Mouse (Mus musculus) neural tube, embryonic 14.5 days (tissue): ENCODE data around the gene Tmem79. TPM values are rescaled to one million over a fixed set of nuclear protein-coding genes. Genes with fewer than 3 reads are reported as not detected.
A peak's percentile ranks its signal among the peaks of the same experiment; 100 is the strongest.
"Not testable (repeated sequence)": the region's sequence is repeated elsewhere in the genome, so short reads cannot be mapped to it uniquely, and the experiment has no call there.

ENCODE experiments used
- ATAC-seq: fragments of 200-750 bp; cut with Nextera tagmentation; 2 replicates; pipeline ENCODE4 v1.8.0; 2017; ENCODE audit warnings: low read depth, mild to moderate bottlenecking, moderate TSS enrichment, moderate library complexity
- H3K27ac ChIP-seq: fragments of 300-500 bp; sonication (generic); 2 replicates; pipeline ENCODE4 v1.5.1; 2014; ENCODE audit warnings: low read depth, mild to moderate bottlenecking, control low read depth, low read length, moderate library complexity, mixed read lengths
- H3K27me3 ChIP-seq: fragments of 300-500 bp; sonication (generic); 2 replicates; pipeline ENCODE4 v1.6.1; 2014; ENCODE audit warnings: low read length; ENCODE audit not compliant: control insufficient read depth, insufficient read depth
- H3K36me3 ChIP-seq: fragments of 300-500 bp; sonication (generic); 2 replicates; pipeline ENCODE4 v1.6.1; 2014; ENCODE audit warnings: low read length, mixed read lengths; ENCODE audit not compliant: control insufficient read depth, insufficient read depth
- H3K4me1 ChIP-seq: fragments of 300-500 bp; sonication (generic); 2 replicates; pipeline ENCODE4 v1.6.1; 2014; ENCODE audit warnings: low read length; ENCODE audit not compliant: control insufficient read depth, insufficient read depth
- H3K4me2 ChIP-seq: fragments of 300-500 bp; sonication (generic); 2 replicates; pipeline ENCODE4 v1.6.1; 2014; ENCODE audit warnings: mild to moderate bottlenecking, low read depth, low read length, control low read depth
- H3K4me3 ChIP-seq: fragments of 300-500 bp; sonication (generic); 2 replicates; pipeline ENCODE4 v1.5.1; 2014; ENCODE audit warnings: low read depth, low read length, control low read depth, mixed read lengths
- H3K9ac ChIP-seq: fragments of 300-500 bp; sonication (generic); replicated peaks from 2 replicates; pipeline ENCODE4 v1.6.1; 2014; ENCODE audit warnings: low read depth, mild to moderate bottlenecking, control low read depth, low read length, mixed read lengths
- H3K9me3 ChIP-seq: fragments of 300-500 bp; sonication (generic); 2 replicates; pipeline ENCODE4 v1.6.1; 2016; ENCODE audit warnings: low read length; ENCODE audit not compliant: control insufficient read depth
- WGBS: fragments of 180-500 bp; shearing (Covaris S2); extraction: QIAGEN DNeasy Blood & Tissue Kit; methylation state at CpG from one replicate; pipeline ENCODE4 v1.1.7; 2014; 5-methylcytosine and 5-hydroxymethylcytosine counted together
- polyA plus RNA-seq: library from polyadenylated mRNA; unstranded; fragments of >200 nt; fragmentation: Nextera tagmentation; extraction: Ambion mirVana; gene quantifications from 2 replicates; pipeline ENCODE4 v1.2.1, GENCODE M21; 2014

The Tmem79 gene
- polyA plus RNA-seq, 1 experiment from 2014 or later: 0.90 TPM

DNA sequence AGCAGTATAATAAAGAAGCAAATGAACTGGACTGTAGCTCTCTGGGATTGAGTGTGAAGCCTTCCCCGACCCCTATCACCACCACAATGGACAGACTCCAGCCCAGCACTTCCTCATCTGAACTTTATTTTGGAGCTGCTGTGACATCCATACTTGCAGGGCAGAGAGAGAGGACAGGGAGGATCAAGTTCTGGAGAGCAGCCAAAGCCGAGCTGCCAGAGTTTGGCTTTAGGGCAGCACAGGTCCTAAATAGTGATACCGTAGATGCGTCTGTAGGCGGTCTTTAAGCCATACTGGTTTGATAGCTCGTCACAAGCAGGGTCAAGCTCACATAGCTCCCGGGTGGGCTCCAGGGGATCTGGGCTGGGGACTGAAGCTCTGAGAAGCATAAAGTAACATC, 32.6 kb upstream of the Tmem79 start:
- H3K27me3 ChIP-seq, H3K27ac ChIP-seq, H3K4me3 ChIP-seq, H3K4me2 ChIP-seq, H3K9me3 ChIP-seq, H3K9ac ChIP-seq, H3K36me3 ChIP-seq, ATAC-seq, H3K4me1 ChIP-seq: not testable (repeated sequence)
- WGBS: 94% methylated on average over 7 of the region's 7 CpGs

DNA sequence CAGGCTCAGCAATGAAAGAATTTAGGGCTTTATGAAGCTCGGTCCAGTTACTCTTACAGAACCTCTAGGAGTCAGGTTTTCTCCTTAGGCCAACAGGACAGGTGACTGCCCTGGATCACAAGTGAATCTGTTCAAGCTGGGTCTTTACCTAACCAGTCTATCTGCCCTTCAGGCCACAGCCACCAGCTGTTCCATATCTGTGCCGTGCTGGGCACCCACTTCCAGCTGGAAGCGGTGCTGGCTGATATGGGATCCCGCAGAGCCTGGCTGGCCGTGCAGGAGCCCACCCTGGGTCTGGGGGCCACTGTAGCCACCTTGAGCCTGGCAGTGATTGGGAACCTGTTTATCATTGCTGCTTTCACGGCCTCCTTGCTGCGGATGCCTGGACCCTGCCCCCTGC, 31.6 kb upstream of the Tmem79 start:
- not testable (repeated sequence) for H3K9ac ChIP-seq, H3K27ac ChIP-seq, H3K4me2 ChIP-seq, H3K27me3 ChIP-seq, H3K36me3 ChIP-seq, H3K4me3 ChIP-seq, H3K4me1 ChIP-seq, H3K9me3 ChIP-seq
- WGBS: 46% methylated on average over 3 of the region's 7 CpGs
- ATAC-seq: peak; percentile 48; the same call in 1 of the 2 replicates

DNA sequence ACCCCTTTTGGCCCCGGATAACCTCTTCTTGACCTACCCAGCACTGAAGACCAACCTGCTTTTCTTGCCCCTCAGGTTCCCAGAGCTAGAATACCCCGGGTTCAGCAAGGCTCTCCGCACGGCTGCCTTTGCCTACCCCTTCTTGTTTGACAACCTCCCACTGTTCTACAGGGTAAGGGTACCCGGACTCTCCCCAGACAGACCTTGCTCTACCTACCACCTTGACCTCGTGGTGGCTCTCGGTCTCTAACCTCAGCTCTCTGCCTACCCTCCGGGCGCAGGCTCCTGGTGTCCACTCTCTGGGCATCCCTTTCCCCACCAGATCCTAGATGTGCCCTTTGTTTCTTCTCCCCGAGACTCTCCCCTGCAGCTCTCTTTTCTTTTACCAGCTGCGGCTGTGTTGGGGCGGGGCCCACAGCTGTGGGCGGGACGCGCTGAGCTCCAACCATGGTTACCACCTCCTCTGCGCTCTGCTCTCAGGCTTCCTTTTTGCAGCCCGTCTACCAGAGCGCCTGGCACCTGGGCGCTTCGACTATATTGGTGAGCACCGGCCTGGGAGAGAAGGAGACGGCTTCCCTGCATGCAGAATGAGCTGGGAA, 31.0 kb upstream of the Tmem79 start:
- H3K4me1 ChIP-seq, H3K9ac ChIP-seq, H3K4me2 ChIP-seq, H3K36me3 ChIP-seq, H3K9me3 ChIP-seq, H3K27me3 ChIP-seq, H3K27ac ChIP-seq, H3K4me3 ChIP-seq: not testable (repeated sequence)
- 4% methylated on average over 20 of the region's 22 CpGs for WGBS
- ATAC-seq: peak; percentile 84

DNA sequence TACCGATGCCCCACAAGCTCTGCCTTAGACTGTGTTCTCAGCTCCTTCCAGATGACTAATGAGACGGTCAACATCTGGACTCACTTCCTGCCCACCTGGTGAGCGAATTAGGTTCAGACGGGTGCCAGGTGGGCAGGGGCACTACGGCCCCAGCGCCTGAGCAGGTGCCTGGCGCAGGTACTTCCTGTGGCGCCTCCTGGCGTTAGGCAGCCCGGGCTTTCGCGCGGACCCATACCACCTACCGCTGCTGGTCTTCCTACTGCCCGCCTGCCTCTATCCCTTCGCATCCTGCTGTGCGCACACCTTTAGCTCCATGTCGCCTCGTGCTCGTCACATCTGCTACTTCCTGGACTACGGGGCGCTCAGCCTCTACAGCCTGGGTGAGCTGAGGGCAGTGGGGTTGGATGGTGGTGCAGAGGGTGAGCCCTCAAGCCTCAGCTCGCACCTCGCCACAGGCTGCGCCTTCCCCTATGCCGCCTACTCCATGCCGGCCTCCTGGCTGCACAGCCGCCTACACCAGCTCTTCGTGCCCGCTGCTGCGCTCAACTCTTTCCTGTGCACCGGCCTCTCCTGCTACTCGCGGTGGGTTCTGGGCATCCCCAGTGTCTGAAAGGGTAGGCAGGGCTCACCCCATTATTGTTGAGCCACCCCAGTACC, 29.9 kb upstream of the Tmem79 start:
- Histone ChIP-seq H3K4me1 (no peaks in the 10 kb centered on the region), H3K27ac (no peak overlapping the region), H3K4me2 (no peak overlapping the region), H3K9me3 (no peaks in the 10 kb centered on the region), H3K4me3 (no peak overlapping the region), H3K9ac (no peak overlapping the region), H3K27me3 (no peaks in the 10 kb centered on the region), H3K36me3 (peaks cover 10% of the 10 kb centered on the region)
- peak; percentile 20; the same call in 1 of the 2 replicates for ATAC-seq
- WGBS: 44% methylated on average over 34 of the region's 34 CpGs

DNA sequence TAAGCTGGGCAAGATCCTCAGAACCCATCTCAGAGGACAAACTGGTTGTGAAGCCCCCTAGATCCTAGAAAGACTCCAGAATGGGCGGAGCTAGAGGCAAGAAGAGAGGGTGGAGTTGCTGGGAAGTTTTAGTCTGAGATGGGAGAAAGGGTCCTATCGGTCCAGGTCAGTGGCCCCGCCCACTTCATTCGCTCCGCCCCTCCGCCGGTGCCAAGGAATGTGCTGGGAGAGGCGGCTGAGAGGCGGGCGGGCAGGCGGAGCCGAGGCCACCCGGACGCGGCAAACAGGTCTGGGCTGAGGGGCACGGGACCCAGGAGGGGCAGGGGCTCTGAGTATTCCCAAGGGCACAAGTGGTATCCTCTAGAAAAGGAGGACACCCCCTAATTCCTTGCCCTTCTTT, 28.4 kb upstream of the Tmem79 start, which contains the start of gene Paqr6:
TSS of gene Paqr6 (plus strand) at position 248 of the 400 bp plus-strand sequence.
- no peaks in the 10 kb centered on the region for H3K4me1 ChIP-seq
- H3K36me3 ChIP-seq: peaks cover 24% of the 10 kb centered on the region
- no peak within 1 kb of the TSS for H3K9ac ChIP-seq
- no peak within 1 kb of the TSS for H3K4me3 ChIP-seq
- no peak within 1 kb of the TSS for H3K27ac ChIP-seq
- no peak for ATAC-seq
- H3K9me3 ChIP-seq: no peaks in the 10 kb centered on the region
- WGBS: 3% methylated on average over 16 of the region's 16 CpGs
- no peaks in the 10 kb centered on the region for H3K27me3 ChIP-seq
- H3K4me2 ChIP-seq: no peak within 1 kb of the TSS

DNA sequence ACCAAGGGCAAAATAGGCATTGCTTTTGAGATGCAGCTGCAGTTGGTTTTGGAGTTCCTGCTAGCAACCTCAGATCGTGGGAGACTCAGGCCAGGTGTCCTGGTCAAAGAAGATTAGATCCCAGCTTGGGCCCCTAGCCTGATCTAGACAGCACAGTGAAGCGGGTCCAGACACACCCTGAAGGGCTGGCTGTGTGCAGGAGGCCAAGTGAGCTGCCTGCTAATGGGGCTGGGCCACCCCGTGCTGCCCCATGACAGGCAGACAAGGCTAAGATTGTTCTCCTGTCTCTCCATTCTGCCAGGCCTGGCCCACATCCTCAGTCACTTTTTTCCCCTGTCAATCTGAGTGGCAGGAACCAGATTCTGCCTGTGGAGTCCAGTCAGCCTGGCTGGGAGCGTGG, 27.8 kb upstream of the Tmem79 start:
- no peaks in the 10 kb centered on the region for H3K27me3 ChIP-seq
- no peak overlapping the region for H3K4me2 ChIP-seq
- 65% methylated on average over 4 of the region's 4 CpGs for WGBS
- H3K4me3 ChIP-seq: no peak overlapping the region
- peaks cover 30% of the 10 kb centered on the region for H3K36me3 ChIP-seq
- H3K9me3 ChIP-seq: no peaks in the 10 kb centered on the region
- H3K27ac ChIP-seq: no peak overlapping the region
- H3K9ac ChIP-seq: no peak overlapping the region
- no peak for ATAC-seq
- H3K4me1 ChIP-seq: no peaks in the 10 kb centered on the region

DNA sequence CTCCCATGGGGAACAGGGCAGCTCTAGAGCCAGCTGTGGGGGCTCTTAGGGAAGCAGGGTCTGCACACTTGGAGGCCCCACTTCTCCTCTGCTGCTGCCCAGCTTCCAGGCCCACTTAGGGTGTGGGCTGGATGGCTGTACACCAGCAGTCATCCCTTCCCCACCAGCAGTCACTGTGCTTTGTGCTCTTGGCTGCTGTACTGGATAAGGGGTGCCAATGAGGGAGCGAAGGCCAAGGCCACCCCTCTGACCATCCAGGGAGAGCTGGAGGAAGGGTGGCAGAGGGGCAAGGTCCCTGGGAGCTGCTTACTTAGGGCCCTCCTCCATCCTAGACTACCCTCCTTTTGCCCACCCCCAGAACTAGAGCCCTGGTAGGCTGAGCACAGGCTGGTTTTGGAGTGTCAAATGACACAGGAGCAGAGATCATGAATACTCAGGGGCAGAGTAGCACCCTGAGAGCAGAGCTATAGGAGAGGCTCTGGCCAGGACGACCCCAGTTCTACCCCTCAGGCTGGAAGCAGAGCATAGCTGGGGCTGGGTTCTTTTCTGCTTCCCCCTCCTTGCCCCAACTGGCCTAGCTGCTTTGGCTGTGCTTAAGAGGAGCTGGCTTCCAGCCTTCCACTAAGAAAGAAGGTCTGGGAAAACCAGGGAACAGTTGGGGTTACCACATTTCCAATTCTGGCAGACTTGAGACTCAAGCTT, 25.8 kb upstream of the Tmem79 start:
- WGBS: 86% methylated on average over 2 of the region's 2 CpGs
- no peaks in the 10 kb centered on the region for H3K27me3 ChIP-seq
- no peak overlapping the region for H3K4me2 ChIP-seq
- no peak overlapping the region for H3K27ac ChIP-seq
- H3K4me1 ChIP-seq: no peaks in the 10 kb centered on the region
- no peak overlapping the region for H3K9ac ChIP-seq
- H3K36me3 ChIP-seq: peaks cover 48% of the 10 kb centered on the region
- H3K4me3 ChIP-seq: no peak overlapping the region
- no peaks in the 10 kb centered on the region for H3K9me3 ChIP-seq
- no peak for ATAC-seq

DNA sequence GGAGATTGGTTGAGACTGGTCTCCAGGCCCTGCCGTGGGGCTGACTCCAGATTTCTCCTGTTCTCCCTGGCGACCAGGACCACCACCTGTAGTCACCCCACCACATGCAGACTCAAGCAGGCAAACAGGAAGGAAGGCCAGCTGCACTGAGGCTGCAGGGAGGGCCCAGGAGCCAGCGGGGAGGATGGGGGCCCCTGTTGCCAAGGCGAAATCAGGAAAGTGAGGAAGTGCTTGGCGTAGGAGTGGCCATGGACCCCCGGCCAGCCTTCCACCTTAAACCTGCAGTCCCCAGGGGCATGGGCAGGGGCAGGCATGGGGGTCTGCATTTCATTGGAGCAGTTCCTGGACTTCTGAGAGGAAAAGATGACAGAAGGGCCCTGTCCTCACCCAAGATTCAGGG, 25.1 kb upstream of the Tmem79 start:
- H3K9me3 ChIP-seq: no peaks in the 10 kb centered on the region
- no peaks in the 10 kb centered on the region for H3K27me3 ChIP-seq
- H3K4me1 ChIP-seq: no peaks in the 10 kb centered on the region
- WGBS: 88% methylated on average over 6 of the region's 6 CpGs
- H3K9ac ChIP-seq: no peak overlapping the region
- no peak overlapping the region for H3K27ac ChIP-seq
- H3K4me2 ChIP-seq: no peak overlapping the region
- no peak for ATAC-seq
- H3K4me3 ChIP-seq: no peak overlapping the region
- peaks cover 55% of the 10 kb centered on the region for H3K36me3 ChIP-seq

DNA sequence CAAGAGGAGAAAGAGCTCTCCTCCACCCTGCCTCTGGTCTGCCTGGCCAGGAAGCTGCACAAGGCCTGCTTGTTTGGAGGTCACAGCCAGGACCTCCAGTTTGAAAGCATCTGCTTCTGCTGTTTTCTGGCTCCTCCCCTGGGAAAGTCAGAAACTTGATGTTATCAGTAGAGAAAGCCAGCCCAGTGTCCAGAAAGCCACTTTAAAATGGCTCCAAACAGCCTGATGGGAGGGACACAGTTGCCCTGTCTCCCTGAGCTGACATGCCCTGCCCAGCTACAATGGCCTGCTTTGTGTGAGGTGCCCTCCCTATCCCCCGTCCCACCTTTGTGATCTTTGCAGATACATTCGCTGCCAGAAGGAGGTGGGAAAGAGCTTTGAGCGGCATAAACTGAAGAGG, 24.0 kb upstream of the Tmem79 start:
- Histone ChIP-seq H3K27ac (no peak overlapping the region), H3K9ac (no peak overlapping the region), H3K4me1 (no peaks in the 10 kb centered on the region), H3K4me2 (no peak overlapping the region), H3K36me3 (peaks cover 66% of the 10 kb centered on the region), H3K4me3 (no peak overlapping the region), H3K27me3 (no peaks in the 10 kb centered on the region), H3K9me3 (no peaks in the 10 kb centered on the region)
- no peak for ATAC-seq
- 74% methylated on average over 3 of the region's 3 CpGs for WGBS
